Mouse (Mus musculus) erythroid progenitor cell, adult 5-6 weeks (primary cell): ENCODE measurements around the gene Tjp3. TPM values are rescaled to one million over a fixed set of nuclear protein-coding genes. Genes with fewer than 3 reads are reported as not detected.
"Not testable (repeated sequence)": the region's sequence is repeated elsewhere in the genome, so short reads cannot be mapped to it uniquely, and the experiment has no call there.

Source experiments
- ATAC-seq: replicated peaks from 2 replicates; pipeline ENCODE4 v1.8.0; 2016; ENCODE audit warnings: moderate number of reproducible peaks, mild to moderate bottlenecking, moderate TSS enrichment, inconsistent platforms; ENCODE audit not compliant: poor library complexity, low FRiP score, severe bottlenecking
- total RNA-seq, 2 experiments: library from RNA; stranded (forward) in 1 of 2; stranded (reverse) in 1 of 2; fragments of 150-400 nt in 1 of 2; fragments of 186-747, 209-891 nt in 1 of 2; gene quantifications; 2 replicates each; pipeline versions ENCODE4 v1.2.3 to v1.2.4; 2015 to 2017; ENCODE audit warnings: low replicate concordance in 2 of 2

Tjp3 gene
- total RNA-seq, 2 experiments from 2014 or later: 0.23 TPM; not detected in 1

DNA sequence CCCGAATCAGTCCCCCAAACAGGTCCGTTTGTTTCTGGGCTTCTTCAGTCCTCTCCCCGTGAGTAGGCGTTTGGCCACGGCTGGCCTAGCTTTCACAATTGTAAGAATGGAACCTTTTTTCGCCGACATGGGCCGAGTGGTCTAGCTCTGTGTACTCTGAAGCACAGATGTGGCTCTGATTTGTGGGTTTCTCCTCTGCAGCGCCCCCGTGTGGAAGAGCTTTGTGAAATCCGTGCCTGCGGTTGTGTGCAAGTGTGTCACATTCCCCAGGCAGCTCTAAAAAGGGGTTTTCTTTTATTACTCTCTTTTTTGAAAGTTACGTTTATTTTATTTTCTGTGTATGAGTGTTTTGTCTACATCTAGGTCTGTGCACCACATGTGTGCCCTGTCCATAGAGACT, 50.5 kb downstream of the Tjp3 start:
- no peak for ATAC-seq

GRCm38 (mm10) chr10:81238618-81239017, 52.8 kb downstream of the Tjp3 start:
- ATAC-seq: no peak

- ATAC-seq: no peak
Observed at GRCm38 (mm10) chr10:81236471-81237268, 54.7 kb downstream of the Tjp3 start.

DNA sequence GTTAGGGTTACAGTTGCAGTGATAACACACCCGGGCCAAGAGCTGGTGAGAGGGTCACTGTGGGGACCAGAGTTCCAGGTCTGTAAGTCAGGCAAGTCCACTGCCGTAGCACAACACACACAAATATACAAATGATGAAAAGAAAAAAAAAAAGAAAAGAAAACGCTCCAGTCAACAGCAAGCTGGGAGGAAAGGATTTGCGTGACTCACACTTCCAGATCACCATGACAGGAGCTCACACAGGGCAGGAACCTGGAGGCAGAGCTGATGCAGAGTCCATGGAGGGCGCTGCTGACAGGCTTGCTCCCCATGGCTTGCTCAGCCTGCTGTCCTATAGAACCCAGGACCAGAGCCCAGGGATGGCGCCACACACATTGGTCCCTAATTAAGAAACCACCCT, 57.2 kb downstream of the Tjp3 start:
- no peak for ATAC-seq

DNA sequence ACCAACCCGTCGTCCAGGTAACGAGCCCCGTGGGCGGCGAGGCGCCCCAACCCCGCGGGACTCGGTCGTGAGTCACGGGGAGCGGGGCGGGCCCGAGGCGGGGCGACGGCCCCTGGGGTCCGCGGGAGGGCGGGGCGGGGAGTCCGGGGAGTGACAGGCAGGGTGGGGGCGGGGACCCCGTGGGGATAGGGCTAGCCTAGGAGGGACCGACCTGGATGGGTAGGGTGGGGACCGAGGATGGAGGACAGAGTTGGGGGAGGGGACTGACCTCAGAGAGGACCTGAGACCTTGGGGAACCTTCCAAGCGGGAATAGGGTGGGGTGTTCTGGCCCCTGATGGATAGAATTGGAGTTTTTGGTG, 58.2 kb downstream of the Tjp3 start:
- ATAC-seq: no peak

- peak; percentile 77 for ATAC-seq
Observed at GRCm38 (mm10) chr10:81232580-81233225, 58.7 kb downstream of the Tjp3 start, which contains the start of gene Zfr2. Gene Zfr2, plus strand, starts transcription at chr10:81233155.

- ATAC-seq: no peak
Observed at GRCm38 (mm10) chr10:81231436-81231835, 59.9 kb downstream of the Tjp3 start.

DNA sequence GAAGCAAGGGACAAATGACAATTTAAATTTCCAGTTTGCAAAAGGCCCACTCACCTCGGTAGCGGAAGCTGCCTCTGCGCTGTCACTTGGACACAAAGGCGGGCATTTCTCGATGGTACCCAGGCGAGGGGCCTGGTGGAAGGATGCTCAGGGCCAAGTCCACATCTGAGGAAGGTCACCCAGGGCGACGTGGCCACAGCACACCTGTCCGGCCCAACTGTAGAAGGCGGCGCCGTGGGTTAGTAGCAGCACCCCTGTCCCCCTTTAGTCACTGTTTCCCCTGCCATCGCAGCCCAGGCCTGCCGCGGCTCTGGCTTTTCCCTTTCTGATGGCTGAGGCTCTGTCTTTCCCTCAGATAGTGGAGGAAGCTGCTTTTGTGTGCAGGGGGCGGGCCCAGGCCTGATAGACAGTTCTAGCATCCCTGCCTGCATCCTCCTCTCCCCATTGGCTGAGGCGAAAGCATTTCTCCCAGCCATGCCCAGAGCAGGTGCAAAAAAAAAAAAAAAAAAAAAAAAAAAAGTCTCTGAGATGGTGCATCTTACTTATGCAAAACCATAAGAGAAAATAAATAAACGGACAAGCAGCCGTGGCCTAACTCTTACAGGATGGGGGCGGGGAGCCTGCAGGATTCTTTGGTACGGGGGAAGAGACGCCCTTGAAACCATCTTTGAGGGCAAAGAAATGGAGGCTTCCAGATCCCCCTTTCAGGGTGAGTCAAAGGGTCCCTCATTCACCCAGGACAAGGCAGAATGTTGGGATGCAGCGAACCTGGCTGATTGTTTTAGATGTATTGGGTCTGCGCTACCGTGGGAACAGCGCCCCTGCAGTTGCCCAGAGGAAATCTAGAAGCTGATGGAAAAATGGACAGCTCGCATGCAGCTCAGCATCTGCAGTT, 60.7 kb downstream of the Tjp3 start, which contains the start of gene Atcay:
Atcay (minus strand) TSS at position 396 of the 895 bp plus-strand sequence.
- ATAC-seq: no peak

DNA sequence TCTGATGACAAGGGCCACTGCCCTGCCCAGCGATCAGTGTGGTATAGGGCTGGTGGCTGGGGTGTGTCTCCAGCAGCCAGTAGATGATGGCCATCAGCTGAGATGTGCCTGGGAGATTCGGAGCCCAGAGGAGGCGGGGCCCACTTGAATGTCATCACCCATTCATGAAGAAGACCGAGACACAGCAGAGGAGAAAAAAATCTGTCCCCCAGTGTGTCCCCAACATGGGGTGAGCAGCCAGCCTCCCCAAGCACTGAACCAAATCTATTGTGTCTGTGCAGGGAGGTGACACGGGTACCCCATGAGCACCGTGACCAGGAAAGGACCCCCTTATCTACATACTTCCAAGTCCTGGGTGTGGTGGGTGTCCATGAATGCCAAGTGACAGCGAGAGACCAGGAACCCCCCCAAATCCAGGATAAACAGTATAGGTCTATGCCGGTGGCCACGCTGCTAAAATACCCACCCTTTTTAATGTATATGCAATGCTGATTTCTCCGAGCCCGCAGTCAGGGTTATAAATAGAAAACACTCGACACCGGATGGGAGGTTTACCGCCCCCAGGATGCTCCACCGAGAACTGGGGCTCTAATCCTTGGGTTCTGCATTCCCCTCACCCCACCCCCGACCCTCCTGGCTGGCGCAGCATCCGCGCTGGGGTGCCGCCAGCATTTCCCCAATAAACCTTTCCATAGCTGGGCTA, 61.5 kb downstream of the Tjp3 start:
- ATAC-seq: no peak

- not testable (repeated sequence) for ATAC-seq
Observed at GRCm38 (mm10) chr10:81223731-81224130, 67.7 kb downstream of the Tjp3 start.

Other genes starting within 250 kb of the Tjp3 start
Only the 30 nearest of the 32 such genes appear.
- gene Thop1, start 221.5 kb downstream of the Tjp3 start, total RNA-seq (2015; ENCODE audit: low replicate concordance): 2.9 and 4.3 TPM in 2 replicates
- 3.2 and 22.8 TPM in 2 replicates for gene Thop1, start 221.5 kb downstream of the Tjp3 start, total RNA-seq (2017; ENCODE audit: low replicate concordance)
- not detected in 2 replicates for gene Creb3l3, start 192.7 kb downstream of the Tjp3 start, total RNA-seq (2015; ENCODE audit: low replicate concordance)
- gene Creb3l3, start 192.7 kb downstream of the Tjp3 start, total RNA-seq (2017; ENCODE audit: low replicate concordance): not detected in 2 replicates
- gene Map2k2, start 185.7 kb downstream of the Tjp3 start, total RNA-seq (2015; ENCODE audit: low replicate concordance): 36.4 and 39.4 TPM in 2 replicates
- 54.0 and 71.5 TPM in 2 replicates for gene Map2k2, start 185.7 kb downstream of the Tjp3 start, total RNA-seq (2017; ENCODE audit: low replicate concordance)
- 31.7 and 33.1 TPM in 2 replicates for gene Zbtb7a, start 156.4 kb downstream of the Tjp3 start, total RNA-seq (2015; ENCODE audit: low replicate concordance)
- gene Zbtb7a, start 156.4 kb downstream of the Tjp3 start, total RNA-seq (2017; ENCODE audit: low replicate concordance): 23.1 and 33.2 TPM in 2 replicates
- gene Pias4, start 123.7 kb downstream of the Tjp3 start, total RNA-seq (2015; ENCODE audit: low replicate concordance): 24.1 and 27.2 TPM in 2 replicates
- 15.3 and 46.0 TPM in 2 replicates for gene Pias4, start 123.7 kb downstream of the Tjp3 start, total RNA-seq (2017; ENCODE audit: low replicate concordance)
- gene Eef2, start 115.0 kb downstream of the Tjp3 start, total RNA-seq (2015; ENCODE audit: low replicate concordance): 267 and 296 TPM in 2 replicates
- 399 and 622 TPM in 2 replicates for gene Eef2, start 115.0 kb downstream of the Tjp3 start, total RNA-seq (2017; ENCODE audit: low replicate concordance)
- 5.0 and 5.4 TPM in 2 replicates for gene Dapk3, start 108.6 kb downstream of the Tjp3 start, total RNA-seq (2015; ENCODE audit: low replicate concordance)
- gene Dapk3, start 108.6 kb downstream of the Tjp3 start, total RNA-seq (2017; ENCODE audit: low replicate concordance): 6.4 and 9.4 TPM in 2 replicates
- gene 4930442H23Rik, start 107.7 kb downstream of the Tjp3 start, total RNA-seq (2015; ENCODE audit: low replicate concordance): not detected in 2 replicates
- gene 4930442H23Rik, start 107.7 kb downstream of the Tjp3 start, total RNA-seq (2017; ENCODE audit: low replicate concordance): not detected in 2 replicates
- not detected in 2 replicates for gene Nmrk2, start 89.5 kb downstream of the Tjp3 start, total RNA-seq (2015; ENCODE audit: low replicate concordance)
- gene Nmrk2, start 89.5 kb downstream of the Tjp3 start, total RNA-seq (2017; ENCODE audit: low replicate concordance): not detected in 2 replicates
- not detected in 2 replicates for gene Atcay, start 60.7 kb downstream of the Tjp3 start, total RNA-seq (2015; ENCODE audit: low replicate concordance)
- 8.3 TPM in 1 of 2 replicates, not detected in the other for gene Atcay, start 60.7 kb downstream of the Tjp3 start, total RNA-seq (2017; ENCODE audit: low replicate concordance)
- not detected in 2 replicates for gene Zfr2, start 58.4 kb downstream of the Tjp3 start, total RNA-seq (2015; ENCODE audit: low replicate concordance)
- not detected in 2 replicates for gene Zfr2, start 58.4 kb downstream of the Tjp3 start, total RNA-seq (2017; ENCODE audit: low replicate concordance)
- gene Matk, start 38.6 kb downstream of the Tjp3 start, total RNA-seq (2015; ENCODE audit: low replicate concordance): 1.7 and 2.2 TPM in 2 replicates
- gene Matk, start 38.6 kb downstream of the Tjp3 start, total RNA-seq (2017; ENCODE audit: low replicate concordance): 1.5 and 1.7 TPM in 2 replicates
- gene Mrpl54, start 24.6 kb downstream of the Tjp3 start, total RNA-seq (2015; ENCODE audit: low replicate concordance): 35.2 and 37.5 TPM in 2 replicates
- 20.0 and 23.0 TPM in 2 replicates for gene Mrpl54, start 24.6 kb downstream of the Tjp3 start, total RNA-seq (2017; ENCODE audit: low replicate concordance)
- gene Apba3, start 24.6 kb downstream of the Tjp3 start, total RNA-seq (2015; ENCODE audit: low replicate concordance): not detected in 2 replicates
- 14.0 TPM in 1 of 2 replicates, not detected in the other for gene Apba3, start 24.6 kb downstream of the Tjp3 start, total RNA-seq (2017; ENCODE audit: low replicate concordance)
- gene Pip5k1c, start 1.4 kb upstream of the Tjp3 start, total RNA-seq (2015; ENCODE audit: low replicate concordance): 13.0 and 15.1 TPM in 2 replicates
- 9.9 and 14.7 TPM in 2 replicates for gene Pip5k1c, start 1.4 kb upstream of the Tjp3 start, total RNA-seq (2017; ENCODE audit: low replicate concordance)
- gene Cactin, start 29.5 kb upstream of the Tjp3 start, total RNA-seq (2015; ENCODE audit: low replicate concordance): 8.3 and 10.5 TPM in 2 replicates
- 24.7 and 47.1 TPM in 2 replicates for gene Cactin, start 29.5 kb upstream of the Tjp3 start, total RNA-seq (2017; ENCODE audit: low replicate concordance)
- gene Tbxa2r, start 37.1 kb upstream of the Tjp3 start, total RNA-seq (2015; ENCODE audit: low replicate concordance): not detected in 2 replicates
- gene Tbxa2r, start 37.1 kb upstream of the Tjp3 start, total RNA-seq (2017; ENCODE audit: low replicate concordance): 0.90 TPM in 1 of 2 replicates, not detected in the other
- not detected in 2 replicates for gene Gipc3, start 51.7 kb upstream of the Tjp3 start, total RNA-seq (2015; ENCODE audit: low replicate concordance)
- not detected in 2 replicates for gene Gipc3, start 51.7 kb upstream of the Tjp3 start, total RNA-seq (2017; ENCODE audit: low replicate concordance)
- 49.9 and 58.7 TPM in 2 replicates for gene Hmg20b, start 58.9 kb upstream of the Tjp3 start, total RNA-seq (2015; ENCODE audit: low replicate concordance)
- gene Hmg20b, start 58.9 kb upstream of the Tjp3 start, total RNA-seq (2017; ENCODE audit: low replicate concordance): 18.1 and 24.4 TPM in 2 replicates
- gene Mfsd12, start 65.9 kb upstream of the Tjp3 start, total RNA-seq (2015; ENCODE audit: low replicate concordance): 15.9 and 18.7 TPM in 2 replicates
- 29.7 and 33.0 TPM in 2 replicates for gene Mfsd12, start 65.9 kb upstream of the Tjp3 start, total RNA-seq (2017; ENCODE audit: low replicate concordance)
- 5.4 and 15.1 TPM in 2 replicates for gene 4930404N11Rik, start 74.2 kb upstream of the Tjp3 start, total RNA-seq (2015; ENCODE audit: low replicate concordance)
- gene 4930404N11Rik, start 74.2 kb upstream of the Tjp3 start, total RNA-seq (2017; ENCODE audit: low replicate concordance): 12.3 and 14.8 TPM in 2 replicates
- gene Fzr1, start 86.9 kb upstream of the Tjp3 start, total RNA-seq (2015; ENCODE audit: low replicate concordance): 235 and 246 TPM in 2 replicates
- gene Fzr1, start 86.9 kb upstream of the Tjp3 start, total RNA-seq (2017; ENCODE audit: low replicate concordance): 247 and 266 TPM in 2 replicates
- 8.8 TPM in 1 of 2 replicates, not detected in the other for gene Dohh, start 92.8 kb upstream of the Tjp3 start, total RNA-seq (2015; ENCODE audit: low replicate concordance)
- gene Dohh, start 92.8 kb upstream of the Tjp3 start, total RNA-seq (2017; ENCODE audit: low replicate concordance): 4.0 and 17.2 TPM in 2 replicates
- gene Gm48551, start 92.9 kb upstream of the Tjp3 start, total RNA-seq (2015; ENCODE audit: low replicate concordance): 2.1 and 4.3 TPM in 2 replicates
- gene Gm48551, start 92.9 kb upstream of the Tjp3 start, total RNA-seq (2017; ENCODE audit: low replicate concordance): not detected in 2 replicates
- gene Gm48552, start 97.4 kb upstream of the Tjp3 start, total RNA-seq (2015; ENCODE audit: low replicate concordance): not detected in 2 replicates
- gene Gm48552, start 97.4 kb upstream of the Tjp3 start, total RNA-seq (2017; ENCODE audit: low replicate concordance): not detected in 2 replicates
- 5.4 and 7.5 TPM in 2 replicates for gene Smim24, start 101.5 kb upstream of the Tjp3 start, total RNA-seq (2015; ENCODE audit: low replicate concordance)
- 4.2 TPM in 1 of 2 replicates, not detected in the other for gene Smim24, start 101.5 kb upstream of the Tjp3 start, total RNA-seq (2017; ENCODE audit: low replicate concordance)
- 10.1 and 15.1 TPM in 2 replicates for gene Nfic, start 164.1 kb upstream of the Tjp3 start, total RNA-seq (2015; ENCODE audit: low replicate concordance)
- gene Nfic, start 164.1 kb upstream of the Tjp3 start, total RNA-seq (2017; ENCODE audit: low replicate concordance): 0.45 and 0.90 TPM in 2 replicates
- gene Celf5, start 191.1 kb upstream of the Tjp3 start, total RNA-seq (2015; ENCODE audit: low replicate concordance): not detected in 2 replicates
- gene Celf5, start 191.1 kb upstream of the Tjp3 start, total RNA-seq (2017; ENCODE audit: low replicate concordance): not detected in 2 replicates
- gene Ncln, start 204.8 kb upstream of the Tjp3 start, total RNA-seq (2015; ENCODE audit: low replicate concordance): 8.6 and 37.7 TPM in 2 replicates
- 8.7 and 27.1 TPM in 2 replicates for gene Ncln, start 204.8 kb upstream of the Tjp3 start, total RNA-seq (2017; ENCODE audit: low replicate concordance)
- 2.2 and 5.4 TPM in 2 replicates for gene S1pr4, start 208.6 kb upstream of the Tjp3 start, total RNA-seq (2015; ENCODE audit: low replicate concordance)
- 2.3 and 3.7 TPM in 2 replicates for gene S1pr4, start 208.6 kb upstream of the Tjp3 start, total RNA-seq (2017; ENCODE audit: low replicate concordance)